Mouse (Mus musculus) erythroblast, embryonic 14.5 days (primary cell): Measurements from ENCODE around the gene Rpf1. TPM values are rescaled to one million over a fixed set of nuclear protein-coding genes. Genes with fewer than 3 reads are reported as not detected.

Source experiments
- H3K27me3 ChIP-seq: 2 replicates; pipeline ENCODE4 v1.6.1; 2012; ENCODE audit warnings: inconsistent platforms; ENCODE audit not compliant: control insufficient read depth
- H3K36me3 ChIP-seq: 2 replicates; pipeline ENCODE4 v1.6.1; 2012; ENCODE audit warnings: mild to moderate bottlenecking, inconsistent platforms; ENCODE audit not compliant: control insufficient read depth
- H3K4me1 ChIP-seq: 2 replicates; pipeline ENCODE4 v1.6.1; 2012; ENCODE audit warnings: inconsistent platforms; ENCODE audit not compliant: control insufficient read depth
- H3K4me3 ChIP-seq: replicated peaks from 2 replicates; pipeline ENCODE3; 2012; ENCODE audit warnings: moderate library complexity, mild to moderate bottlenecking, inconsistent platforms
- H3K9me3 ChIP-seq: 2 replicates; pipeline ENCODE4 v1.6.1; 2012; ENCODE audit warnings: low read length, inconsistent platforms, mixed read lengths; ENCODE audit not compliant: control insufficient read depth
- GATA1 ChIP-seq: IDR thresholded peaks from 2 replicates; pipeline ENCODE4 v1.6.1; 2012; ENCODE audit warnings: low read length, inconsistent platforms, mixed read lengths
- TAL1 ChIP-seq: IDR thresholded peaks from 3 replicates; pipeline ENCODE4 v1.6.1; 2012; ENCODE audit warnings: low read length, inconsistent platforms, mixed read lengths
- polyA plus RNA-seq: library from polyadenylated mRNA; stranded (reverse); fragments of >175 nt; gene quantifications from 2 replicates; pipeline ENCODE4 v1.2.3, GENCODE M21; 2012

The Rpf1 gene
- polyA plus RNA-seq, 1 experiment = 2.5 TPM

GRCm38 (mm10) chr3:146557507-146557906, 36.3 kb upstream of the Rpf1 start:
- H3K36me3 ChIP-seq = no peaks in the 10 kb centered on the region

GRCm38 (mm10) chr3:146556567-146556966, 35.3 kb upstream of the Rpf1 start:
- no peaks in the 10 kb centered on the region for H3K27me3 ChIP-seq
- H3K4me3 ChIP-seq = no peak overlapping the region
- no peaks in the 10 kb centered on the region; the same call in 1 of the 2 replicates for H3K9me3 ChIP-seq
- TF ChIP-seq TAL1 = no peak
- TF ChIP-seq GATA1 = no peak
- H3K4me1 ChIP-seq = no peaks in the 10 kb centered on the region
- no peaks in the 10 kb centered on the region for H3K36me3 ChIP-seq

More at GRCm38 (mm10) chr3:146557507-146557906, 36.3 kb upstream of the Rpf1 start:
- TF ChIP-seq TAL1 (no peak), GATA1 (no peak)
- no peak overlapping the region for H3K4me3 ChIP-seq
- H3K4me1 ChIP-seq = no peaks in the 10 kb centered on the region
- no peaks in the 10 kb centered on the region for H3K27me3 ChIP-seq
- no peaks in the 10 kb centered on the region; the same call in 1 of the 2 replicates for H3K9me3 ChIP-seq

GRCm38 (mm10) chr3:146554816-146555215, 33.6 kb upstream of the Rpf1 start:
- Histone ChIP-seq H3K9me3 (no peaks in the 10 kb centered on the region), H3K4me1 (no peaks in the 10 kb centered on the region), H3K36me3 (no peaks in the 10 kb centered on the region), H3K4me3 (no peak overlapping the region), H3K27me3 (no peaks in the 10 kb centered on the region)
- no peak for TF ChIP-seq GATA1
- TF ChIP-seq TAL1 = no peak

GRCm38 (mm10) chr3:146543632-146544031, 22.4 kb upstream of the Rpf1 start:
- Histone ChIP-seq H3K4me1 (no peaks in the 10 kb centered on the region), H3K36me3 (no peaks in the 10 kb centered on the region), H3K27me3 (no peaks in the 10 kb centered on the region), H3K4me3 (no peak overlapping the region), H3K9me3 (no peaks in the 10 kb centered on the region)
- TF ChIP-seq GATA1 = no peak
- TF ChIP-seq TAL1 = no peak

- Histone ChIP-seq H3K4me1 (no peaks in the 10 kb centered on the region), H3K4me3 (no peak overlapping the region), H3K27me3 (no peaks in the 10 kb centered on the region), H3K36me3 (no peaks in the 10 kb centered on the region), H3K9me3 (no peaks in the 10 kb centered on the region)
- TF ChIP-seq TAL1 = no peak
- no peak for TF ChIP-seq GATA1
Observed at GRCm38 (mm10) chr3:146540521-146541273, 19.5 kb upstream of the Rpf1 start.

GRCm38 (mm10) chr3:146534986-146535385, 13.8 kb upstream of the Rpf1 start:
- Histone ChIP-seq H3K27me3 (no peaks in the 10 kb centered on the region; the same call in 1 of the 2 replicates), H3K36me3 (no peaks in the 10 kb centered on the region)
- TF ChIP-seq TAL1 (no peak), GATA1 (no peak)

GRCm38 (mm10) chr3:146528335-146528734, 7.1 kb upstream of the Rpf1 start:
- H3K27me3 ChIP-seq = peaks cover 6% of the 10 kb centered on the region
- H3K4me1 ChIP-seq = no peaks in the 10 kb centered on the region
- H3K9me3 ChIP-seq = no peaks in the 10 kb centered on the region
- TF ChIP-seq TAL1 = no peak
- no peak for TF ChIP-seq GATA1
- no peak overlapping the region for H3K4me3 ChIP-seq
- no peaks in the 10 kb centered on the region for H3K36me3 ChIP-seq

More at GRCm38 (mm10) chr3:146534986-146535385, 13.8 kb upstream of the Rpf1 start:
- Histone ChIP-seq H3K4me3 (no peak overlapping the region), H3K4me1 (no peaks in the 10 kb centered on the region), H3K9me3 (no peaks in the 10 kb centered on the region)

GRCm38 (mm10) chr3:146521652-146522020, 407 bp upstream of the Rpf1 start:
- H3K4me1 ChIP-seq = peaks cover 25% of the 10 kb centered on the region
- H3K27me3 ChIP-seq = peaks cover 2% of the 10 kb centered on the region
- H3K36me3 ChIP-seq = peaks cover 25% of the 10 kb centered on the region
- H3K9me3 ChIP-seq = no peaks in the 10 kb centered on the region
- H3K4me3 ChIP-seq = peak overlapping the region; percentile 97
- no peak for TF ChIP-seq GATA1
- TF ChIP-seq TAL1 = no peak

GRCm38 (mm10) chr3:146520226-146520797, 917 bp downstream of the Rpf1 start:
- H3K4me3 ChIP-seq = peak overlapping the region; percentile 97
- peaks cover 25% of the 10 kb centered on the region for H3K4me1 ChIP-seq
- no peak for TF ChIP-seq TAL1
- TF ChIP-seq GATA1 = no peak
- H3K36me3 ChIP-seq = peaks cover 35% of the 10 kb centered on the region
- H3K9me3 ChIP-seq = no peaks in the 10 kb centered on the region
- no peaks in the 10 kb centered on the region; the same call in 1 of the 2 replicates for H3K27me3 ChIP-seq
